Mouse (Mus musculus): ENCODE results near the gene Ms4a15. TPM values are rescaled to one million over a fixed set of nuclear protein-coding genes. Genes with fewer than 3 reads are reported as not detected.

Gene Ms4a15
- polyA plus RNA-seq, 1 experiment from 2014 or later, result 0.15 TPM

GRCm38 (mm10) chr19:10935029-10935428, 58.0 kb downstream of the Ms4a15 start:
- Histone ChIP-seq H3K4me3 (ENCODE audit: control insufficient read depth in 1 of 2, insufficient read depth in 1 of 2, low read depth in 1 of 2, low read length in 2 of 2) (no peak overlapping the region), H3K4me1 (ENCODE audit: control insufficient read depth in 2 of 2, insufficient read depth in 2 of 2, low read length in 2 of 2) (peaks cover 6 to 15% of the 10 kb centered on the region in 2 experiments; a peak in 3 of 4 replicates), H3K4me2 (ENCODE audit: low read length) (no peak overlapping the region), H3K36me3 (ENCODE audit: control insufficient read depth, insufficient read depth, low read length) (no peaks in the 10 kb centered on the region), H3K9me3 (ENCODE audit: control insufficient read depth, low read length) (no peaks in the 10 kb centered on the region), H3K27me3 (ENCODE audit: control insufficient read depth, insufficient read depth, low read length) (no peaks in the 10 kb centered on the region; the same call in 1 of the 2 replicates), H3K27ac (replicated peaks in 1 of 2; ENCODE audit: control insufficient read depth in 1 of 2, insufficient read depth in 1 of 2, low read depth in 2 of 2, low read length in 2 of 2) (peak overlapping the region; percentile 39 to 64), H3K9ac (ENCODE audit: low read length) (no peak overlapping the region)
- 16% methylated on average over 5 of the region's 5 CpGs for WGBS
- 0 out of 2 replicates have a peak, but pooled peaks have one; percentile 52 for ATAC-seq (ENCODE audit: insufficient number of reproducible peaks, insufficient read depth, low FRiP score, low read depth)

DNA sequence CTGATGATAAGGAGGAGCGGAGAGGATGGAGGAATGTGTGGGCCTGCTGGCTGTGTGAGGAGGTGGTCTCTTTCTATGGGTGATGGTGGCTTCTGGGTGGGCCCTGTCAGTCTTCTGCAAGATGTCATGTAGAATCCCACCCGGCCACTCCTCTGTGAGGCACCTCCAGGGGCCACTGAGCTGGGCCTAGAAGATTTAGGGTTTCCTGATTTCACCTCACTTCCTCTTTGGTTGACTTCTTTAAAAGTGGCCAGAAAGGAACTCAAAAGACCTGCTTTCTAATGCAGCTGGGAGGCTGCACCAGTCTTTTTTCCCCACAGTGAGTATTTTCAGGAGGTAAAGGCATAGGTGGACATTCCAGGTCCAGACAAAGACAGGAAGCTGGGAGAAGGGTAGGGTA, 62.4 kb downstream of the Ms4a15 start:
- H3K36me3 ChIP-seq (ENCODE audit: control insufficient read depth, insufficient read depth, low read length), result no peaks in the 10 kb centered on the region
- no peak overlapping the region for H3K4me3 ChIP-seq (ENCODE audit: control insufficient read depth in 1 of 2, insufficient read depth in 1 of 2, low read depth in 1 of 2, low read length in 2 of 2)
- H3K27me3 ChIP-seq (ENCODE audit: control insufficient read depth, insufficient read depth, low read length), result no peaks in the 10 kb centered on the region
- H3K9ac ChIP-seq (ENCODE audit: low read length), result no peak overlapping the region
- no peak overlapping the region for H3K4me2 ChIP-seq (ENCODE audit: low read length)
- WGBS, result 70% methylated on average over 2 of the region's 2 CpGs
- no peaks in the 10 kb centered on the region for H3K9me3 ChIP-seq (ENCODE audit: control insufficient read depth, low read length)
- ATAC-seq (ENCODE audit: insufficient number of reproducible peaks, insufficient read depth, low FRiP score, low read depth), result no peak
- no peak overlapping the region for H3K27ac ChIP-seq (replicated peaks in 1 of 2; ENCODE audit: control insufficient read depth in 1 of 2, insufficient read depth in 1 of 2, low read depth in 2 of 2, low read length in 2 of 2)
- peaks cover 12 to 13% of the 10 kb centered on the region in 2 experiments for H3K4me1 ChIP-seq (ENCODE audit: control insufficient read depth in 2 of 2, insufficient read depth in 2 of 2, low read length in 2 of 2)

Other genes with a start within 250 kb of the Ms4a15 start
- not detected in 2 replicates for gene Cd6, start 163.2 kb downstream of the Ms4a15 start, polyA plus RNA-seq (2014; fragmentation: Nextera tagmentation; extraction: Ambion mirVana)
- 0.46 and 0.66 TPM in 2 replicates for gene Slc15a3, start 153.5 kb downstream of the Ms4a15 start, polyA plus RNA-seq (2014; fragmentation: Nextera tagmentation; extraction: Ambion mirVana)
- 31.6 and 37.0 TPM in 2 replicates for gene Tmem132a, start 123.3 kb downstream of the Ms4a15 start, polyA plus RNA-seq (2014; fragmentation: Nextera tagmentation; extraction: Ambion mirVana)
- 92.4 and 94.5 TPM in 2 replicates for gene Tmem109, start 111.2 kb downstream of the Ms4a15 start, polyA plus RNA-seq (2014; fragmentation: Nextera tagmentation; extraction: Ambion mirVana)
- gene Prpf19, start 98.0 kb downstream of the Ms4a15 start, polyA plus RNA-seq (2014; fragmentation: Nextera tagmentation; extraction: Ambion mirVana), result 32.0 and 35.3 TPM in 2 replicates
- not detected in 2 replicates for gene Zp1, start 72.6 kb downstream of the Ms4a15 start, polyA plus RNA-seq (2014; fragmentation: Nextera tagmentation; extraction: Ambion mirVana)
- 0.07 and 0.22 TPM in 2 replicates for gene Ptgdr2, start 56.1 kb downstream of the Ms4a15 start, polyA plus RNA-seq (2014; fragmentation: Nextera tagmentation; extraction: Ambion mirVana)
- 12.9 and 14.7 TPM in 2 replicates for gene Ccdc86, start 44.0 kb downstream of the Ms4a15 start, polyA plus RNA-seq (2014; fragmentation: Nextera tagmentation; extraction: Ambion mirVana)
- not detected in 2 replicates for gene Ms4a10, start 18.6 kb downstream of the Ms4a15 start, polyA plus RNA-seq (2014; fragmentation: Nextera tagmentation; extraction: Ambion mirVana)
- not detected in 2 replicates for gene Ms4a18, start 24.8 kb upstream of the Ms4a15 start, polyA plus RNA-seq (2014; fragmentation: Nextera tagmentation; extraction: Ambion mirVana)
- not detected in 2 replicates for gene Ms4a8a, start 87.9 kb upstream of the Ms4a15 start, polyA plus RNA-seq (2014; fragmentation: Nextera tagmentation; extraction: Ambion mirVana)
- gene 1700017D01Rik, start 137.6 kb upstream of the Ms4a15 start, polyA plus RNA-seq (2014; fragmentation: Nextera tagmentation; extraction: Ambion mirVana), result not detected in 2 replicates
- gene 1700025F22Rik, start 172.1 kb upstream of the Ms4a15 start, polyA plus RNA-seq (2014; fragmentation: Nextera tagmentation; extraction: Ambion mirVana), result not detected in 2 replicates
- gene Ms4a13, start 203.5 kb upstream of the Ms4a15 start, polyA plus RNA-seq (2014; fragmentation: Nextera tagmentation; extraction: Ambion mirVana), result not detected in 2 replicates
- gene Ms4a12, start 239.2 kb upstream of the Ms4a15 start, polyA plus RNA-seq (2014; fragmentation: Nextera tagmentation; extraction: Ambion mirVana), result not detected in 2 replicates